Mouse (Mus musculus) intestine, embryonic 14.5 days (tissue): Measurements from ENCODE around the gene Selenoo. TPM values are rescaled to one million over a fixed set of nuclear protein-coding genes. Genes with fewer than 3 reads are reported as not detected.
A peak's percentile ranks its signal among the peaks of the same experiment; 100 is the strongest.

Source experiments
- ATAC-seq: fragments of 200-750 bp; cut with Nextera tagmentation; replicated peaks from 2 replicates; pipeline ENCODE4 v1.8.0; 2017; ENCODE audit warnings: low read depth, moderate number of reproducible peaks, moderate TSS enrichment, moderate library complexity; ENCODE audit not compliant: low FRiP score, low TSS enrichment
- DNase-seq: peaks from one replicate; pipeline ENCODE4 v3.0.0-alpha.2; 2018; ENCODE audit warnings: low spot score
- H3K27ac ChIP-seq: fragments of 300-500 bp; sonication (generic); 2 replicates; pipeline ENCODE4 v1.5.1; 2014; ENCODE audit warnings: low read depth, mild to moderate bottlenecking, control low read depth
- H3K27me3 ChIP-seq: fragments of 300-500 bp; sonication (generic); replicated peaks from 2 replicates; pipeline ENCODE4 v1.6.1; 2014; ENCODE audit warnings: low read length, control low read depth; ENCODE audit not compliant: control insufficient read depth, insufficient read depth
- H3K36me3 ChIP-seq: fragments of 300-500 bp; sonication (generic); 2 replicates; pipeline ENCODE4 v1.6.1; 2014; ENCODE audit warnings: low read length, control low read depth; ENCODE audit not compliant: control insufficient read depth, insufficient read depth
- H3K4me1 ChIP-seq: fragments of 300-500 bp; sonication (generic); replicated peaks from 2 replicates; pipeline ENCODE4 v1.6.1; 2014; ENCODE audit warnings: low read length, control low read depth, mixed read lengths; ENCODE audit not compliant: control insufficient read depth, insufficient read depth
- H3K4me2 ChIP-seq: fragments of 300-500 bp; sonication (generic); 2 replicates; pipeline ENCODE4 v1.6.1; 2014; ENCODE audit warnings: low read length
- H3K4me3 ChIP-seq: fragments of 300-500 bp; sonication (generic); 2 replicates; pipeline ENCODE4 v1.5.1; 2014; ENCODE audit warnings: low read depth, low read length, control low read depth, mixed read lengths
- H3K9ac ChIP-seq: fragments of 300-500 bp; sonication (generic); 2 replicates; pipeline ENCODE4 v1.6.1; 2014; ENCODE audit warnings: mild to moderate bottlenecking, low read length
- H3K9me3 ChIP-seq: fragments of 300-500 bp; sonication (generic); 2 replicates; pipeline ENCODE4 v1.6.1; 2016; ENCODE audit warnings: low read length, control low read depth; ENCODE audit not compliant: control insufficient read depth
- WGBS: fragments of 180-500 bp; shearing (Covaris S2); extraction: QIAGEN DNeasy Blood & Tissue Kit; methylation state at CpG from one replicate; pipeline ENCODE4 v1.1.7; 2014; 5-methylcytosine and 5-hydroxymethylcytosine counted together
- polyA plus RNA-seq: library from polyadenylated mRNA; unstranded; fragments of >200 nt; fragmentation: Nextera tagmentation; extraction: Ambion mirVana; gene quantifications from 2 replicates; pipeline ENCODE4 v1.2.1, GENCODE M21; 2014

The Selenoo gene
- polyA plus RNA-seq, 1 experiment from 2014 or later, result 19.4 TPM

DNA sequence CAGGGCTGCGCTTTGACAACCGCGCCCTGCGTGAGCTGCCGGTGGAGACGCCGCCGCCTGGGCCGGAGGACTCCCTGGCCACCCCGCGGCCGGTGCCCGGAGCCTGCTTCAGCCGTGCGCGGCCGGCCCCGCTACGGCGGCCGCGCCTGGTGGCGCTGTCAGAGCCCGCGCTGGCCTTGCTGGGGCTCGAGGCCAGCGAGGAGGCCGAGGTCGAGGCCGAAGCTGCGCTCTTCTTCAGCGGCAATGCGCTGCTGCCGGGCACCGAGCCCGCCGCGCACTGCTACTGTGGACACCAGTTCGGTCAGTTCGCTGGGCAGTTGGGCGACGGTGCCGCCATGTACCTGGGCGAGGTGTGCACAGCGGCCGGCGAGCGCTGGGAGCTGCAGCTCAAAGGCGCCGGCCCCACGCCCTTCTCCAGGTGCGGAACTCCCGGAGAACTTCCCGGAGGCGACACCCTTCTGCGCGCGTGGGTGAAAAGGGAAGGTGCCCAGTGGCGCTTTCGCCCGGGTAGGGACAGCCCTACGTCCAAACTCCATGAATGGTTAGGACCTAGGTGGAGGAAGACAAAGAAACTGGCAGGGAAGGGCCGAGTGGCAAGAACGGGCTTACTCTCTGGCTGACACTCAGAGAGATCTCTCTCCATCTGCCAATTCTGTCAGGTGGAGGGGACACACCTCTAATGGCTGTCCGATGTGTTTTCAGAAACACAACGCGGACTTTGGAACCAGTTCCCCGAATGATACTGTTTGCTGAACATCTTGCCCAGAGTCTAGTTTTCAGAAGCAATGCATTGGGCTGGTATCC is 566 bp downstream of the Selenoo start:
- peak; percentile 61 for DNase-seq
- ATAC-seq, result peak; percentile 58
- peak overlapping the region; percentile 84 for H3K9ac ChIP-seq
- peaks cover 51% of the 10 kb centered on the region for H3K36me3 ChIP-seq
- H3K27me3 ChIP-seq, result no peaks in the 10 kb centered on the region
- H3K9me3 ChIP-seq, result no peaks in the 10 kb centered on the region
- peak overlapping the region; percentile 97 for H3K4me3 ChIP-seq
- peak overlapping the region; percentile 94 for H3K4me2 ChIP-seq
- H3K4me1 ChIP-seq, result peaks cover 9% of the 10 kb centered on the region; the same call in 1 of the 2 replicates
- WGBS, result 3% methylated on average over 56 of the region's 68 CpGs
- peak overlapping the region; percentile 66 for H3K27ac ChIP-seq

DNA sequence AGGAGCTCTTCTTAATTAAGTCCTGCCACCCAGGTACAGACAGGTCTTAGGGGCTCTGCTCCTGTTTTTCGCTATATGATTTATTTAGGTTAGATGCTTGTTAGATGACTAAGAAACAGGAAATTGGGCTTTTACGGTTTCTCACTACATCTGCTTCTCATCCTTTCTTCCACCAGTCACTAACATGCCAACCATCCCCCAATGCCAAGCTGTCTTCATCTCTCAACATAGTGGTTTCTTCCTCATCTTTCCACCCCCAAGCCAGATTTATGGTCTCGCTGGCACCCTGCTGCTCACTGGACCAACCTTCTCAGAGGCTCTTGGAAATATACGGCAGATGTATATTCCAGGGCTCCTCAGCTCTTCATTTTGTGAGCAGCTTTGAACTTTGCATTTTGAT is 1.8 kb downstream of the Selenoo start:
- 83% methylated on average over 4 of the region's 4 CpGs for WGBS
- Histone ChIP-seq H3K4me1 (peaks cover 9% of the 10 kb centered on the region; the same call in 1 of the 2 replicates), H3K27me3 (no peaks in the 10 kb centered on the region), H3K9me3 (no peaks in the 10 kb centered on the region), H3K4me2 (no peak overlapping the region), H3K9ac (no peak overlapping the region), H3K4me3 (no peak overlapping the region), H3K36me3 (peaks cover 51% of the 10 kb centered on the region), H3K27ac (no peak overlapping the region)
- ATAC-seq, result no peak
- no peak for DNase-seq

DNA sequence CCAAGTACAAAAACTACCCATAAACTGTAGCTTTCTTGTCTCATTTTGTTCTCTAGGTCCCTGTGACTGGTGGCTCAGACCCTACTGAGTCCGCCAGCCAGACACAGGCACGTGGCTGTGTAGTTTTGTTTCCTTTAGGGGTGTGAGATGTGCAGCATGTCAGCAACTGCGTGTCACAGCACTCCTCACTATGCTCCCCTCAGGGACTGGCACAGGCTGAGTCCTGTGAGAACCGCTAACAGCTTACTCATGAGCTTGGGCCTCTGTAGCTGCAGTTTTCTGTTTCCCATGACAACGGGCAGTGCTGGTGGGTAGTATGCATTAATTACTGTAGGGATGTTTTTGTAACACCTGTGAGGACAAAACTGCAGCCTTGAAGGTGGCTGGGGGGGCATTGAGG is 3.3 kb downstream of the Selenoo start:
- Histone ChIP-seq H3K4me2 (no peak overlapping the region), H3K4me1 (peaks cover 9% of the 10 kb centered on the region; the same call in 1 of the 2 replicates), H3K27me3 (no peaks in the 10 kb centered on the region), H3K36me3 (peaks cover 50% of the 10 kb centered on the region), H3K9ac (no peak overlapping the region), H3K27ac (no peak overlapping the region), H3K4me3 (no peak overlapping the region), H3K9me3 (no peaks in the 10 kb centered on the region)
- no peak for DNase-seq
- no peak for ATAC-seq
- 84% methylated on average over 5 of the region's 5 CpGs for WGBS

DNA sequence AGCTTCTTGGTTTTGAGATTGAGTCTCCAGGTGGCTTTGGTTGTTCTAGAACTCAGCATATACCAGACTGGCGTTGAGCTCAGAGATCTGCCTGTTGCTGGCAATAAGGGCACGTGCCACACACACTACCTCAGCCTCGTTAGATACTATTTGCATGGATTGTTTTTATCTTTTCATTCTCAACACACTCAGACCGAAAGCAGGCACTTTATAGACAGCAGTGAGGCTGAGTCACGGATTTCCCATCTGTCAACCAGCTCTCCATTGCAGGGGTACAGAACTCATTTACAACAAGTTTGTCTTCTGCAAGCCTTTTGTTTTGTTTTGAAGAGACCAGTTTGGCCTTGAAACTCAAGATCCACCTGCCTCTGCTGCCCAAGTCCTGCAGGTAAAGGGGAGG is 8.6 kb downstream of the Selenoo start:
- Histone ChIP-seq H3K4me2 (no peak overlapping the region), H3K27me3 (no peaks in the 10 kb centered on the region), H3K36me3 (peaks cover 98% of the 10 kb centered on the region), H3K9me3 (no peaks in the 10 kb centered on the region), H3K9ac (no peak overlapping the region), H3K4me1 (no peaks in the 10 kb centered on the region), H3K27ac (no peak overlapping the region), H3K4me3 (no peak overlapping the region)
- DNase-seq (no peak), ATAC-seq (no peak)
- 93% methylated on average over 5 of the region's 5 CpGs for WGBS

DNA sequence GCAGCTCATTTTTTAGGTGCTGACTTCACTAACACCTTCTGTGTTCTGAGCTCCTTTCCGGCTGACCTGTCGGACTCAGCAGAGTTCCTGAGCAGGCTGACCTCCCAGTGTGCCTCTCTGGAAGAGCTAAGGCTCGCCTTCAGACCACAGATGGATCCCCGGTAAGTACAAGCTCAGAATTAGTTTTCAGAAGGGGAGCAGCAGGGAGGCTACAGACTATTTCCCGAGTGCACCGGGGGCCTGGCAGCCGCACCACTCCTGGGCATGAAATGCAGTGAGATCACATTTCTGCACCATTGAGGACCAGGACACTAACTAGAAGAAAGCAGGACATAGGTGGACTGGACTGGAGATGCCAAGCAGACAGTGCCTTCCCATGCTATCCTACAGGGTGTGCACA is 9.7 kb downstream of the Selenoo start:
- 90% methylated on average over 7 of the region's 7 CpGs for WGBS
- H3K27me3 ChIP-seq, result no peaks in the 10 kb centered on the region
- no peaks in the 10 kb centered on the region for H3K4me1 ChIP-seq
- no peak overlapping the region for H3K9ac ChIP-seq
- no peak overlapping the region for H3K4me2 ChIP-seq
- no peak for ATAC-seq
- H3K4me3 ChIP-seq, result no peak overlapping the region
- no peak for DNase-seq
- no peaks in the 10 kb centered on the region for H3K9me3 ChIP-seq
- peaks cover 96% of the 10 kb centered on the region for H3K36me3 ChIP-seq
- H3K27ac ChIP-seq, result no peak overlapping the region

DNA sequence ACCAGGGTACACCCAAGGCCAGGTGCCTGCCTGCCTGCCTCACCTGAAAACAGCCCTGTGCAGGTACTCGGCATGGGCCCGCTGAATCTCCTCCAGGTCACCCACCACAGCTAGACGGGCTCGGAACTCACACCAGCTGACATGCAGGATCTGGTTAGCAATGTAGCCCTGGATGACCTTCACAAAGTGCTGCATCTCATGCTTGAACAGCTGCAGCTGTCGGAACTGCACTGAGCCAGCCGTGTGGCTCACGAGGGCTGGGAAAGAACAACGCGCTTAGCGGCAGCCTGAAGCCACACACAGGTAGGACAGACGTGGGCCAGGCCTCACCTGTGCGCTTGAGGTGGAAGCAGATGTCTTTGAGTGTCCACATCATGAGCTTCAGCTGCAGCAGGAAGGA is 11.9 kb downstream of the Selenoo start:
- no peaks in the 10 kb centered on the region for H3K27me3 ChIP-seq
- peaks cover 95% of the 10 kb centered on the region for H3K36me3 ChIP-seq
- no peak for DNase-seq
- no peak for ATAC-seq
- no peaks in the 10 kb centered on the region for H3K4me1 ChIP-seq
- H3K4me2 ChIP-seq, result no peak overlapping the region
- H3K9me3 ChIP-seq, result no peaks in the 10 kb centered on the region
- no peak overlapping the region for H3K9ac ChIP-seq
- WGBS, result 90% methylated on average over 12 of the region's 12 CpGs
- no peak overlapping the region for H3K27ac ChIP-seq
- H3K4me3 ChIP-seq, result no peak overlapping the region

DNA sequence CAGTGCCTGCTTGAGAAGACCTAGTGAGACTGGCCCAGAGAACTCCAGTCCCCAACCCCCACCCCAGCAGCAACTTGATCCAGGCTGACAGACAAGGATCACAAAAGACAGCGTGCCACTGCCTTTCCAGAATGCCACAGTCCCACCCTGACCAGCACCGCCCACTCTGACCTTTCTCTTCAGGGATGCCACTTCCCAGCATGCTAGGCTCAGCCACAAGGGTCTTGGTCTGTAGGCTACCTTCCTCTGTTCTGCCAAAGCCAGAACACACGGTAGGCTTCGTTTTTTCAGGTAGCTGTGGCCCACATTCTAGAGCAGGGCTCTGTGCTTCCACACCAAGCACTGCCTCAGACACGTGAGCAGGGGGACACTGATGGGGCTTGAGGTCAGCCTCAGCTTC is 13.8 kb downstream of the Selenoo start:
- Histone ChIP-seq H3K4me2 (no peak overlapping the region), H3K4me1 (no peaks in the 10 kb centered on the region), H3K27me3 (no peaks in the 10 kb centered on the region), H3K9me3 (no peaks in the 10 kb centered on the region), H3K36me3 (peaks cover 97% of the 10 kb centered on the region), H3K9ac (no peak overlapping the region), H3K4me3 (no peak overlapping the region), H3K27ac (no peak overlapping the region)
- 83% methylated on average over 5 of the region's 5 CpGs for WGBS
- no peak for DNase-seq
- ATAC-seq, result no peak

DNA sequence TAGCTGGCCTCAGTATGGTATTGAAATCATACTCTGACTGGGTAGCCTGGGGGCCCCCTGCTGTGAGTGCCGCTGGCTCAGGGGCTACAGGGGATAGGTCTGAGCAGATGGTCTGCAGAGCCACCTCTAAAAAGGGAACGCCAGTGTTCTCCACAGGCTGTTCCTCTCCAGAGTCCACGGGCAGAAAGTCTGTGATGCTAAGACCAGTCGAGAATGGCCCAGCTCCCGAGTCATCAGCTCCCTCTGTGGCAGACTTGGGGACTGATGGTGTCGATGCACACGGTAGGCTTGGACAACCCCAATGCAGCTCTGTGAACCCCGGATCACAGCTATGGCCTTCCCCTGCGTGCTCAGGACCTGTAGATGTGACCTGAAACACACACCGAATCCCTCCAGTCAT is 15.0 kb downstream of the Selenoo start:
- ATAC-seq (no peak), DNase-seq (no peak)
- Histone ChIP-seq H3K4me3 (no peak overlapping the region), H3K36me3 (peaks cover 97% of the 10 kb centered on the region), H3K27ac (no peak overlapping the region), H3K4me1 (no peaks in the 10 kb centered on the region), H3K4me2 (no peak overlapping the region), H3K9me3 (no peaks in the 10 kb centered on the region), H3K27me3 (no peaks in the 10 kb centered on the region), H3K9ac (no peak overlapping the region)
- 89% methylated on average over 10 of the region's 10 CpGs for WGBS

DNA sequence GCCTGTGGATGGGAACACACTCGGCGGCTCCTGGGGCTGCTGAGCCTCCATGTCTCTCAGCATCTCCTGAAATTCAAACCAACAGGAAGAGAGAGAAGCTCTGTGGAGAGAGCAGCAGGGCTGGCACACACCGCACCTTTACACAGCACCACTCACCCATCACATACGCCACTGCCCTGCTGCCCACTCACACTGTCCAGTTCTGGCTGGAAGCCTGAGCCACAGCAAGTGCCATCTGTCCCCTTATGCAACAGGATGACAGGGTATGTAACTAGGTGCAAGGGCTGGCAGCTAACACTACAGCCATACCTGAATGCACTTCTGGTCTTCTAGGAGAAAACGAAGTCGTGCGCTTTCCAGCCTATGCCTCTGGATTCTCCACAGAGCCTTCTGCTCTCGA is 15.5 kb downstream of the Selenoo start:
- Histone ChIP-seq H3K9ac (no peak overlapping the region), H3K4me3 (no peak overlapping the region), H3K27me3 (no peaks in the 10 kb centered on the region), H3K4me2 (no peak overlapping the region), H3K27ac (no peak overlapping the region), H3K4me1 (no peaks in the 10 kb centered on the region), H3K36me3 (peaks cover 95% of the 10 kb centered on the region), H3K9me3 (no peaks in the 10 kb centered on the region)
- ATAC-seq (no peak), DNase-seq (no peak)
- WGBS, result 96% methylated on average over 8 of the region's 8 CpGs
